Comparison of ENCODE assay signal across 16 mouse cellular contexts in the genomic region with DNA sequence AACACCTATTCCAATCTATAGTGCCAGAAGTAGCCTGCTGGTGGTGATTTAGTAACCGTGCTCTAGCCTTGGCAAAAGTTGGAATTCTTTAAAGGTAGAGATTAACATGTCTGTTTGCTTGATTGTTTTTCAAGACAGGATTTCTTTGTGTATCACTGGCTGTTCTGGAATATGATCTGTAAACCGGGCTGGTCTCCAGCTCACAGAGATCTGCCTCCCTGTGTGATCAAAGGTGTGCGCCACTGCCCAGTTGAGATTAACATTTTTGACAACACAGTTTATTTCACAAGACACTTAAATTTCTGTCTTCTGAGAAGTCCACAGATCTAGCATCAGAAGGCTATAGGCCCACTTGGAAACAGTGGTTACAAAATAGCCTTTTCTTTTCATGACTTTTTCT.
"Had no signal": no experiment of that assay in that cellular context is flagged by ENCODE, and none has a peak within 500 bp of the region (broad histone marks: within the 10 kb centered on the region; RNA-seq: fewer than 3 reads in every experiment).

No protein-coding gene starts in this region.

- H3K27ac ChIP-seq: kidney, embryonic 15.5 days; limb, embryonic 10.5 days; midbrain, embryonic 12.5 days; neural tube, embryonic 13.5 days had no signal

- H3K4me3 ChIP-seq: kidney, embryonic 15.5 days; limb, embryonic 10.5 days; midbrain, embryonic 12.5 days; neural tube, embryonic 13.5 days had no signal

- DNase-seq: kidney, adult 2 months; kidney, postnatal 14 days; lung, embryonic 14.5 days; lung, postnatal 10 days; lung, postnatal 4 days; retina, postnatal 1 day; right cerebral cortex, postnatal 4 days; spleen, adult 18-20 months; thymus, adult 18-20 months; thymus, postnatal 25 days had no signal

- H3K4me2 ChIP-seq: kidney, embryonic 15.5 days; lung, embryonic 14.5 days; midbrain, embryonic 12.5 days; neural tube, embryonic 13.5 days had no signal

- H3K27me3 ChIP-seq: megakaryocyte, embryonic 14.5 days had no signal

- H3K9ac ChIP-seq: kidney, embryonic 15.5 days; lung, embryonic 14.5 days; midbrain, embryonic 12.5 days; neural tube, embryonic 13.5 days had no signal

- ATAC-seq: midbrain, embryonic 16.5 days had no signal

- H3K36me3 ChIP-seq: kidney, embryonic 15.5 days; midbrain, embryonic 12.5 days; neural tube, embryonic 13.5 days had no signal

- H3K9me3 ChIP-seq: kidney, embryonic 15.5 days; limb, embryonic 10.5 days; megakaryocyte, embryonic 14.5 days; midbrain, embryonic 12.5 days; neural tube, embryonic 13.5 days had no signal
